Mouse (Mus musculus) CH12.LX (cell line): ENCODE results near the gene 1700037H04Rik.

ENCODE experiments used
- BHLHE40 ChIP-seq: IDR thresholded peaks from 2 replicates; pipeline ENCODE4 v1.6.1; 2011; ENCODE audit warnings: mild to moderate bottlenecking, low read depth, low read length, improper control_type of control experiment
- HCFC1 ChIP-seq: IDR thresholded peaks from 2 replicates; pipeline ENCODE4 v1.6.1; 2012; ENCODE audit warnings: low read depth, mild to moderate bottlenecking, inconsistent platforms, low read length, improper control_type of control experiment
- NRF1 ChIP-seq: IDR thresholded peaks from 2 replicates; pipeline ENCODE4 v1.6.1; 2014; ENCODE audit warnings: low read depth, mild to moderate bottlenecking, inconsistent platforms, low read length, improper control_type of control experiment, moderate library complexity
- ZC3H11A ChIP-seq: IDR thresholded peaks from 2 replicates; pipeline ENCODE4 v1.6.1; 2012; ENCODE audit warnings: low read depth, mild to moderate bottlenecking, inconsistent platforms, low read length, improper control_type of control experiment

GRCm38 (mm10) chr2:131200710-131201109 is 40.8 kb upstream of the 1700037H04Rik start:
- TF ChIP-seq ZC3H11A (no peak), NRF1 (no peak), HCFC1 (no peak), BHLHE40 (peak; percentile 51; the same call in 1 of the 2 replicates)
